In genomic region chr1:152499802-152500201, GRCm38 (mm10) we compare ENCODE assay signal across 15 mouse cellular contexts.
DNase-seq lines count a peak whose midpoint lies in the region; ATAC-seq and TF ChIP-seq lines count a peak whose summit lies in the region.
"Had no signal": no experiment of that assay in that cellular context is flagged by ENCODE, and none has a peak within 500 bp of the region (broad histone marks: within the 10 kb centered on the region; RNA-seq: fewer than 3 reads in every experiment).

No protein-coding gene starts in this region.

- DNase-seq in gastrocnemius, adult 2 months, result no peak
- DNase-seq in gastrocnemius, postnatal 10 days, result no peak
- DNase-seq in kidney, postnatal 10 days, result peak; percentile 54
- DNase-seq in adrenal gland, postnatal 25 days, result peak; percentile 10
- peak; percentile 38 for DNase-seq in lung, postnatal 25 days (ENCODE audit: low spot score)
- DNase-seq in spleen, postnatal 10 days (ENCODE audit: low spot score in 2 of 2), result no peak
- no peak for DNase-seq in embryo, embryonic 11 days
- DNase-seq: cerebellum, postnatal 25 days; midbrain, embryonic 14.5 days; right cerebral cortex, postnatal 25 days; thymus, adult 2 months had no signal

- no peak for ATAC-seq in kidney, embryonic 14.5 days (ENCODE audit: low FRiP score, low TSS enrichment)

- no peak overlapping the region for H3K4me3 ChIP-seq in gastrocnemius, adult 2 months
- no peak overlapping the region for H3K4me3 ChIP-seq in kidney, embryonic 14.5 days (ENCODE audit: low read length)
- H3K4me3 ChIP-seq: embryonic facial prominence, embryonic 13.5 days; forebrain, embryonic 12.5 days; lung, embryonic 15.5 days had no signal

- peak overlapping the region; percentile 89 for H3K27ac ChIP-seq in gastrocnemius, adult 2 months
- no peak overlapping the region for H3K27ac ChIP-seq in kidney, embryonic 14.5 days (ENCODE audit: low read depth, low read length)
- H3K27ac ChIP-seq: embryonic facial prominence, embryonic 13.5 days; forebrain, embryonic 12.5 days; lung, embryonic 15.5 days had no signal

- WGBS in kidney, embryonic 14.5 days, result 71% methylated on average over 12 of the region's 12 CpGs

- H3K4me2 ChIP-seq in kidney, embryonic 14.5 days (replicated peaks; ENCODE audit: low read depth, low read length), result no peak overlapping the region
- H3K4me2 ChIP-seq: embryonic facial prominence, embryonic 13.5 days; forebrain, embryonic 12.5 days; lung, embryonic 15.5 days had no signal

- no peaks in the 10 kb centered on the region for H3K9me3 ChIP-seq in kidney, embryonic 14.5 days (ENCODE audit: control insufficient read depth, low read length)
- H3K9me3 ChIP-seq: embryonic facial prominence, embryonic 13.5 days; forebrain, embryonic 12.5 days; lung, embryonic 15.5 days had no signal

- peaks cover 9% of the 10 kb centered on the region; the same call in 1 of the 2 replicates for H3K4me1 ChIP-seq in kidney, embryonic 14.5 days (ENCODE audit: control insufficient read depth, insufficient read depth, low read length)
- H3K4me1 ChIP-seq: forebrain, embryonic 12.5 days had no signal

- no peak overlapping the region for H3K9ac ChIP-seq in kidney, embryonic 14.5 days (ENCODE audit: low read depth, low read length)
- H3K9ac ChIP-seq: embryonic facial prominence, embryonic 13.5 days; forebrain, embryonic 12.5 days; lung, embryonic 15.5 days had no signal

- H3K27me3 ChIP-seq in kidney, embryonic 14.5 days (ENCODE audit: control insufficient read depth, insufficient read depth, low read length), result no peaks in the 10 kb centered on the region
- H3K27me3 ChIP-seq: embryonic facial prominence, embryonic 13.5 days; forebrain, embryonic 12.5 days; lung, embryonic 15.5 days had no signal

- TF ChIP-seq CTCF in gastrocnemius, adult 2 months (IDR thresholded peaks at IDR 0.05), result no peak

- no peaks in the 10 kb centered on the region for H3K36me3 ChIP-seq in kidney, embryonic 14.5 days (ENCODE audit: control insufficient read depth, insufficient read depth, low read length)
- H3K36me3 ChIP-seq: embryonic facial prominence, embryonic 13.5 days; forebrain, embryonic 12.5 days; lung, embryonic 15.5 days had no signal

- intact Hi-C loops in gastrocnemius, adult 2 months (cut with DNase I), result loop anchor here (5.0 kb wide), 1 partner anchor 38 kb away; no protein-coding TSS in a partner anchor

Comparison
In these comparisons a context has a peak if more than half of its experiments do, and no peak if none do; other contexts are left out.
1. DNase-seq: peak in kidney, postnatal 10 days (single experiment), adrenal gland, postnatal 25 days (single experiment) and lung, postnatal 25 days (single experiment); none in gastrocnemius, adult 2 months (single experiment), gastrocnemius, postnatal 10 days (single experiment), spleen, postnatal 10 days (0 of 2) and embryo, embryonic 11 days (single experiment).